Mouse (Mus musculus): ENCODE results near the gene Gpc5. TPM values are rescaled to one million over a fixed set of nuclear protein-coding genes. Genes with fewer than 3 reads are reported as not detected.
A peak's percentile ranks its signal among the peaks of the same experiment; 100 is the strongest.

The Gpc5 gene
- polyA plus RNA-seq, 1 experiment from 2014 or later = 2.5 TPM

GRCm38 (mm10) chr14:115432368-115432767 is 340.4 kb downstream of the Gpc5 start:
- H3K4me3 ChIP-seq (ENCODE audit: low read depth, low read length) = no peak overlapping the region
- H3K4me2 ChIP-seq (ENCODE audit: low read depth, severe bottlenecking) = no peak overlapping the region
- no peaks in the 10 kb centered on the region for H3K27me3 ChIP-seq (ENCODE audit: control insufficient read depth, insufficient read depth, low read length)
- DNase-seq (ENCODE audit: low spot score) = no peak
- H3K9me3 ChIP-seq (ENCODE audit: control insufficient read depth, low read length) = no peaks in the 10 kb centered on the region
- 33% methylated on average over 3 of the region's 3 CpGs for WGBS
- no peak overlapping the region for H3K9ac ChIP-seq (ENCODE audit: low read length)
- no peak overlapping the region for H3K27ac ChIP-seq (replicated peaks; ENCODE audit: low read depth, low read length)
- H3K4me1 ChIP-seq (ENCODE audit: control insufficient read depth, insufficient read depth, low read length) = no peaks in the 10 kb centered on the region
- ATAC-seq (ENCODE audit: insufficient number of reproducible peaks, low FRiP score, low TSS enrichment, low read depth) = no peak
- H3K36me3 ChIP-seq (ENCODE audit: control insufficient read depth, insufficient read depth, low read length) = no peaks in the 10 kb centered on the region

- no peaks in the 10 kb centered on the region for H3K4me1 ChIP-seq (ENCODE audit: control insufficient read depth, insufficient read depth, low read length)
- no peaks in the 10 kb centered on the region for H3K27me3 ChIP-seq (ENCODE audit: control insufficient read depth, insufficient read depth, low read length)
- H3K36me3 ChIP-seq (ENCODE audit: control insufficient read depth, insufficient read depth, low read length) = no peaks in the 10 kb centered on the region
- 68% methylated on average over 2 of the region's 2 CpGs for WGBS
- no peak overlapping the region for H3K9ac ChIP-seq (ENCODE audit: low read length)
- no peak overlapping the region for H3K4me2 ChIP-seq (ENCODE audit: low read depth, severe bottlenecking)
- ATAC-seq (ENCODE audit: insufficient number of reproducible peaks, low FRiP score, low TSS enrichment, low read depth) (no peak), DNase-seq (ENCODE audit: low spot score) (no peak)
- H3K27ac ChIP-seq (replicated peaks; ENCODE audit: low read depth, low read length) = no peak overlapping the region
- H3K4me3 ChIP-seq (ENCODE audit: low read depth, low read length) = no peak overlapping the region
- no peaks in the 10 kb centered on the region for H3K9me3 ChIP-seq (ENCODE audit: control insufficient read depth, low read length)
Observed at GRCm38 (mm10) chr14:115436617-115437016, 344.6 kb downstream of the Gpc5 start.

GRCm38 (mm10) chr14:115444789-115445770 is 353.1 kb downstream of the Gpc5 start:
- no peak for DNase-seq (ENCODE audit: low spot score)
- 81% methylated on average over 10 of the region's 10 CpGs for WGBS
- Histone ChIP-seq H3K4me3 (ENCODE audit: low read depth, low read length) (no peak overlapping the region), H3K4me1 (ENCODE audit: control insufficient read depth, insufficient read depth, low read length) (no peaks in the 10 kb centered on the region), H3K4me2 (ENCODE audit: low read depth, severe bottlenecking) (no peak overlapping the region), H3K27me3 (ENCODE audit: control insufficient read depth, insufficient read depth, low read length) (no peaks in the 10 kb centered on the region), H3K9me3 (ENCODE audit: control insufficient read depth, low read length) (no peaks in the 10 kb centered on the region), H3K27ac (replicated peaks; ENCODE audit: low read depth, low read length) (no peak overlapping the region), H3K36me3 (ENCODE audit: control insufficient read depth, insufficient read depth, low read length) (no peaks in the 10 kb centered on the region), H3K9ac (ENCODE audit: low read length) (no peak overlapping the region)
- no peak for ATAC-seq (ENCODE audit: insufficient number of reproducible peaks, low FRiP score, low TSS enrichment, low read depth)

GRCm38 (mm10) chr14:115450938-115451337 is 358.9 kb downstream of the Gpc5 start:
- no peaks in the 10 kb centered on the region for H3K36me3 ChIP-seq (ENCODE audit: control insufficient read depth, insufficient read depth, low read length)
- H3K4me1 ChIP-seq (ENCODE audit: control insufficient read depth, insufficient read depth, low read length) = no peaks in the 10 kb centered on the region
- H3K4me2 ChIP-seq (ENCODE audit: low read depth, severe bottlenecking) = no peak overlapping the region
- no peaks in the 10 kb centered on the region for H3K27me3 ChIP-seq (ENCODE audit: control insufficient read depth, insufficient read depth, low read length)
- 48% methylated on average over 2 of the region's 2 CpGs for WGBS
- no peaks in the 10 kb centered on the region for H3K9me3 ChIP-seq (ENCODE audit: control insufficient read depth, low read length)
- no peak overlapping the region for H3K27ac ChIP-seq (replicated peaks; ENCODE audit: low read depth, low read length)
- DNase-seq (ENCODE audit: low spot score) = peak; percentile 44
- no peak overlapping the region for H3K4me3 ChIP-seq (ENCODE audit: low read depth, low read length)
- 0 out of 2 replicates have a peak, but pooled peaks have one; percentile 60 for ATAC-seq (ENCODE audit: insufficient number of reproducible peaks, low FRiP score, low TSS enrichment, low read depth)
- H3K9ac ChIP-seq (ENCODE audit: low read length) = no peak overlapping the region

- Histone ChIP-seq H3K4me1 (ENCODE audit: control insufficient read depth, insufficient read depth, low read length) (no peaks in the 10 kb centered on the region), H3K27me3 (ENCODE audit: control insufficient read depth, insufficient read depth, low read length) (no peaks in the 10 kb centered on the region), H3K4me3 (ENCODE audit: low read depth, low read length) (no peak overlapping the region), H3K9ac (ENCODE audit: low read length) (no peak overlapping the region), H3K4me2 (ENCODE audit: low read depth, severe bottlenecking) (no peak overlapping the region), H3K36me3 (ENCODE audit: control insufficient read depth, insufficient read depth, low read length) (no peaks in the 10 kb centered on the region), H3K9me3 (ENCODE audit: control insufficient read depth, low read length) (no peaks in the 10 kb centered on the region), H3K27ac (replicated peaks; ENCODE audit: low read depth, low read length) (no peak overlapping the region)
- 45% methylated on average over 5 of the region's 5 CpGs for WGBS
- peak; percentile 55 for DNase-seq (ENCODE audit: low spot score)
- ATAC-seq (ENCODE audit: insufficient number of reproducible peaks, low FRiP score, low TSS enrichment, low read depth) = no peak
Observed at GRCm38 (mm10) chr14:115467960-115468359, 375.9 kb downstream of the Gpc5 start.

GRCm38 (mm10) chr14:115475234-115475633 is 383.2 kb downstream of the Gpc5 start:
- H3K4me3 ChIP-seq (ENCODE audit: low read depth, low read length) = no peak overlapping the region
- H3K36me3 ChIP-seq (ENCODE audit: control insufficient read depth, insufficient read depth, low read length) = no peaks in the 10 kb centered on the region
- ATAC-seq (ENCODE audit: insufficient number of reproducible peaks, low FRiP score, low TSS enrichment, low read depth) = peak; percentile 39; the same call in 1 of the 2 replicates
- H3K9me3 ChIP-seq (ENCODE audit: control insufficient read depth, low read length) = no peaks in the 10 kb centered on the region
- no peaks in the 10 kb centered on the region for H3K27me3 ChIP-seq (ENCODE audit: control insufficient read depth, insufficient read depth, low read length)
- no peak overlapping the region for H3K4me2 ChIP-seq (ENCODE audit: low read depth, severe bottlenecking)
- WGBS = 54% methylated on average over 4 of the region's 4 CpGs
- no peak overlapping the region for H3K9ac ChIP-seq (ENCODE audit: low read length)
- H3K27ac ChIP-seq (replicated peaks; ENCODE audit: low read depth, low read length) = no peak overlapping the region
- H3K4me1 ChIP-seq (ENCODE audit: control insufficient read depth, insufficient read depth, low read length) = no peaks in the 10 kb centered on the region
- DNase-seq (ENCODE audit: low spot score) = peak; percentile 82

- Histone ChIP-seq H3K36me3 (ENCODE audit: control insufficient read depth, insufficient read depth, low read length) (no peaks in the 10 kb centered on the region), H3K9me3 (ENCODE audit: control insufficient read depth, low read length) (no peaks in the 10 kb centered on the region), H3K4me1 (ENCODE audit: control insufficient read depth, insufficient read depth, low read length) (no peaks in the 10 kb centered on the region), H3K27me3 (ENCODE audit: control insufficient read depth, insufficient read depth, low read length) (no peaks in the 10 kb centered on the region), H3K4me3 (ENCODE audit: low read depth, low read length) (no peak overlapping the region), H3K27ac (replicated peaks; ENCODE audit: low read depth, low read length) (no peak overlapping the region), H3K9ac (ENCODE audit: low read length) (no peak overlapping the region), H3K4me2 (ENCODE audit: low read depth, severe bottlenecking) (no peak overlapping the region)
- WGBS = 60% methylated on average over 14 of the region's 14 CpGs
- peak; percentile 47; the same call in 1 of the 2 replicates for ATAC-seq (ENCODE audit: insufficient number of reproducible peaks, low FRiP score, low TSS enrichment, low read depth)
- peak; percentile 23 for DNase-seq (ENCODE audit: low spot score)
Observed at GRCm38 (mm10) chr14:115477360-115477759, 385.3 kb downstream of the Gpc5 start.

- Histone ChIP-seq H3K4me3 (ENCODE audit: low read depth, low read length) (no peak overlapping the region), H3K27me3 (ENCODE audit: control insufficient read depth, insufficient read depth, low read length) (no peaks in the 10 kb centered on the region), H3K27ac (replicated peaks; ENCODE audit: low read depth, low read length) (no peak overlapping the region), H3K4me2 (ENCODE audit: low read depth, severe bottlenecking) (no peak overlapping the region), H3K9ac (ENCODE audit: low read length) (no peak overlapping the region), H3K36me3 (ENCODE audit: control insufficient read depth, insufficient read depth, low read length) (no peaks in the 10 kb centered on the region), H3K4me1 (ENCODE audit: control insufficient read depth, insufficient read depth, low read length) (no peaks in the 10 kb centered on the region), H3K9me3 (ENCODE audit: control insufficient read depth, low read length) (no peaks in the 10 kb centered on the region)
- DNase-seq (ENCODE audit: low spot score) (peak; percentile 52), ATAC-seq (ENCODE audit: insufficient number of reproducible peaks, low FRiP score, low TSS enrichment, low read depth) (no peak)
Observed at GRCm38 (mm10) chr14:115485090-115485489, 393.1 kb downstream of the Gpc5 start.
